Mouse (Mus musculus) liver, adult 2 months (tissue): ENCODE data around the gene Tgfa.

Experiments
- CTCF ChIP-seq: fragments of 200-500 bp; IDR thresholded peaks from 2 replicates; pipeline ENCODE4 v1.5.1; 2011; ENCODE audit warnings: low read depth, low read length, control low read depth
- POLR2A ChIP-seq: fragments of 200-500 bp; IDR thresholded peaks from 2 replicates; pipeline ENCODE4 v1.6.1; 2011; ENCODE audit warnings: low read length, control low read depth; ENCODE audit not compliant: insufficient read depth; ENCODE audit errors: extremely low read depth

DNA sequence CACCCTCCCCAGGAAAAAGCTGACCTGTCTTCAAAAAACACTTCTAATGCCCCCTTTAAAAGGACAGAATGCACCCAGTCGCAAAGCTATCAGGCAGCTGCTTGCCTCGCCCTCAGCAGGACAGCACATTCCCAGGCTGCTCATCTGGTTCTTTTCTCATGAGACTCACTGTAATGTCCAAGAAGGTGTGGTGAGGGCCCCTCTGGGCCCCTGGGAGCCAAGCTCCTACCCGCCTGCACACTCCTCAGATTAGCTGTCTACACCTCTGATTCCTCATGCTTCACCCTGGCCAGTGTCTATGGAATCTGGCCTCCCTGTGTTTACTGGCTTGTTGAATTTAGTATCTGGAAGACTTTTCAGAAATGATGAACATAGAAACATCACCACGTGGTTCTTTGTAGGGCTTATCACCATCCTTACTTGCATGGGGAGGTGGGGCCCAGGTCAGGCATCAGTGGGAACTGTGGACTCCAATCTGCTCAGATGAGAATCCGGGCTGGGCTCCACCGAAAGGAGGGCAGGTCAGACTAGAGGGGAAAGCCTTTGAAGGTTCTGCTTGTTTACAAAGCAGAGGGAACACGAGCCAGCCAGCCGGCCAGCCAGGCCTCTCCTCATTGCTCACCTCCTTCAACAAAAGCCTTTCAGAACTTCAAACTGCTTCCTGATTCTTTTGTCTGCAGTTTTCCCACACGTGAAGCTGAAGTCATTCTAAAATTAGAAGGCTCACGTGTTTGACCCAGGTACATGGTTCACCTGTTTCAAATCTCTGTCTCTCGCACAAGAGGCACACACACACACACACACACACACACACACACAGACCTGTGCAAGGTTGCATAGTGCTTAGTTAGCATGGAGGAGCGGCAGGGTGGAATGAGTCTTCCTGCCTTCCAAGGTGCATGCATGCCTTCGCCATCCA lies 38.7 kb downstream of the Tgfa start:
- TF ChIP-seq CTCF (no peak), POLR2A (no peak)
